Mouse (Mus musculus): ENCODE measurements around the gene Ccdc124. TPM values are rescaled to one million over a fixed set of nuclear protein-coding genes. Genes with fewer than 3 reads are reported as not detected.

Gene Ccdc124
- polyA plus RNA-seq, 1 experiment, result 53.4 TPM

DNA sequence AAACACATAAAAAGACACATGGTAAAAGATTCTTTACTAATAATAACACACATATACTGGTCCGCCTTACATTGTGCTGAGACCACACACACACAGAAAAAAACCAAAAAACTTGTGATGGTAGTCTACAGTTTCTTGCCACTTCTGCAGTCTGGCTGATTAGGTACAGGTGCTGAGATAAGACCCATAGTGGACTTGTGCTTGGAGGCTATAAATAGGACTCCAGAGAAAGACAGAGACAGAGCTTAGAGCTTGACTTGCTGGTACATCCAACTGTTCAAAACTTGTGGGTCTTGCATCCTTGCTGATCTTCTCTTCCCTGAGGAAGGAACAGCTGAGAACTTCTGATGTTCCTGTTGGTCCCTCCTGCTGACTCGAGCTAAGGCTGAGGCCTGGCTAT lies 33.8 kb upstream of the Ccdc124 start:
- H3K4me3 ChIP-seq (ENCODE audit: control insufficient read depth, insufficient read depth, low read length), result no peak overlapping the region
- no peaks in the 10 kb centered on the region for H3K36me3 ChIP-seq (ENCODE audit: control insufficient read depth, insufficient read depth, low read length)
- whole genome bisulfite sequencing, result 86% methylated on average over 2 of the region's 2 CpGs
- peaks cover 10% of the 10 kb centered on the region for H3K4me1 ChIP-seq (replicated peaks; ENCODE audit: control insufficient read depth, insufficient read depth, low read length)
- H3K27me3 ChIP-seq (ENCODE audit: control insufficient read depth, insufficient read depth, low read length), result no peaks in the 10 kb centered on the region
- TF ChIP-seq POLR2A (IDR thresholded peaks at IDR 0.05; ENCODE audit: control insufficient read depth, extremely low read depth, insufficient read depth, low read length, poor library complexity) (no peak), CTCF (IDR thresholded peaks at IDR 0.05; ENCODE audit: borderline replicate concordance, control insufficient read depth, extremely low read depth, insufficient read depth, low read length, poor library complexity) (no peak)
- no peak for DNase-seq
- H3K27ac ChIP-seq (ENCODE audit: control insufficient read depth, insufficient read depth, low read length), result no peak overlapping the region

DNA sequence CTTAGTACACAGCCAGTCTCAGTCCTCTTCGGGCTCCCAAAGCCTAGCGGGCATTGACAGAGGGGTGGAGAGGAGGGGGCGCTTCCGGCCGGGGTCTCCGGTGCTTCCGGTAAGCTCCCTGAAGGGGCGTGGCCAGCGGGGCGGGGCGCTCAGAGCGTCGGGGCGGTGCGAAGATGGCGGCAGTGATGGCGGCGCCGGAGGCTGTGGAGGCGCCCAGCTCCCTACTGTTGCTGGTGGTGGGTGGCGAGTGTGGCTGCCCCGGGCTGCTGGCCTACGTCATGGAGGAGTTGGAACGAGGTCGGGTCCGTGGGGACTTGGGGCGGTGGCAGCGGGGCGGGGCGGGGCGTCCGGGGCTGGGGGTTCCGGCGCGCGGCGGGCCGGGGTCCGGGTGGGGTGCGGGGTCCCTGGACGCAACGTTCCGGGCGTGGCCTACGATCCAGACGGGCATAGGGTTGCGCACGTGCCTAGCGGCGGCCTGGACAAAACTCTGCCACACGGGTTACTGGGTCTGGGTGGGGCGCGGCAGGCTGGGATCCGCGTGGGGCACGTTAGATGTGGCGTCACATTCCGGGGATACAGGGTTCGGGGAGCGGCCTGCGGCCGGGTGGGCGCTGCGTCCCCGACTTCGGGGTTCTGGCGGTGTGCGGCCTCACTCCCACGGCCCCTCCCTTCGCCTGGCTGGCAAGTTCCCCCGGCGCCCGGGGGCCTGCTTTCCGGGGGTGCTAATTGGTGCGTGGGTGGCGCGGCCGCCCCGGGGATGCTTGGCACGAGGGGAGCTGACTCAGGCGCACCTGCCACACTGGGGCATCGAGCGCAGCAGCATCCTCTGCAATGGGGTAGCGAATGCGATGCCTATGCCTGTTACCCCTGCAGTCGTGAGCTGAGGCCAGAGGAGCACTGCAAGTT lies 32.3 kb upstream of the Ccdc124 start, which contains the start of gene Map1s:
TSS of gene Map1s (plus strand) at position 102 of the 906 bp plus-strand sequence.
- Histone ChIP-seq H3K4me3 (ENCODE audit: control insufficient read depth, insufficient read depth, low read length) (peak within 1 kb of the TSS; percentile 64), H3K27ac (ENCODE audit: control insufficient read depth, insufficient read depth, low read length) (peak within 1 kb of the TSS; percentile 30; the same call in 1 of the 2 replicates), H3K27me3 (ENCODE audit: control insufficient read depth, insufficient read depth, low read length) (no peaks in the 10 kb centered on the region), H3K36me3 (ENCODE audit: control insufficient read depth, insufficient read depth, low read length) (no peaks in the 10 kb centered on the region), H3K4me1 (replicated peaks; ENCODE audit: control insufficient read depth, insufficient read depth, low read length) (peaks cover 10% of the 10 kb centered on the region)
- DNase-seq, result peak; percentile 90
- TF ChIP-seq POLR2A (IDR thresholded peaks at IDR 0.05; ENCODE audit: control insufficient read depth, extremely low read depth, insufficient read depth, low read length, poor library complexity) (peak; percentile 67), CTCF (IDR thresholded peaks at IDR 0.05; ENCODE audit: borderline replicate concordance, control insufficient read depth, extremely low read depth, insufficient read depth, low read length, poor library complexity) (peak; percentile 54; the same call in 1 of the 2 replicates)
- WGBS, result 1% methylated on average over 78 of the region's 86 CpGs

GRCm38 (mm10) chr8:70905463-70905830 lies 31.7 kb upstream of the Ccdc124 start:
- DNase-seq, result no peak
- Histone ChIP-seq H3K27ac (ENCODE audit: control insufficient read depth, insufficient read depth, low read length) (peak overlapping the region; percentile 30; the same call in 1 of the 2 replicates), H3K4me1 (replicated peaks; ENCODE audit: control insufficient read depth, insufficient read depth, low read length) (peaks cover 10% of the 10 kb centered on the region), H3K4me3 (ENCODE audit: control insufficient read depth, insufficient read depth, low read length) (peak overlapping the region; percentile 64), H3K27me3 (ENCODE audit: control insufficient read depth, insufficient read depth, low read length) (no peaks in the 10 kb centered on the region), H3K36me3 (ENCODE audit: control insufficient read depth, insufficient read depth, low read length) (no peaks in the 10 kb centered on the region)
- no peak for TF ChIP-seq POLR2A (IDR thresholded peaks at IDR 0.05; ENCODE audit: control insufficient read depth, extremely low read depth, insufficient read depth, low read length, poor library complexity)
- no peak for TF ChIP-seq CTCF (IDR thresholded peaks at IDR 0.05; ENCODE audit: borderline replicate concordance, control insufficient read depth, extremely low read depth, insufficient read depth, low read length, poor library complexity)
- WGBS, result 4% methylated on average over 8 of the region's 8 CpGs

- 35% methylated on average over 4 of the region's 4 CpGs for WGBS
- TF ChIP-seq CTCF (IDR thresholded peaks at IDR 0.05; ENCODE audit: borderline replicate concordance, control insufficient read depth, extremely low read depth, insufficient read depth, low read length, poor library complexity) (no peak), POLR2A (IDR thresholded peaks at IDR 0.05; ENCODE audit: control insufficient read depth, extremely low read depth, insufficient read depth, low read length, poor library complexity) (no peak)
- no peaks in the 10 kb centered on the region for H3K36me3 ChIP-seq (ENCODE audit: control insufficient read depth, insufficient read depth, low read length)
- no peak overlapping the region for H3K4me3 ChIP-seq (ENCODE audit: control insufficient read depth, insufficient read depth, low read length)
- no peaks in the 10 kb centered on the region for H3K27me3 ChIP-seq (ENCODE audit: control insufficient read depth, insufficient read depth, low read length)
- H3K27ac ChIP-seq (ENCODE audit: control insufficient read depth, insufficient read depth, low read length), result no peak overlapping the region
- no peak for DNase-seq
- H3K4me1 ChIP-seq (replicated peaks; ENCODE audit: control insufficient read depth, insufficient read depth, low read length), result peaks cover 10% of the 10 kb centered on the region
Measured at GRCm38 (mm10) chr8:70904532-70904931, 30.8 kb upstream of the Ccdc124 start.

DNA sequence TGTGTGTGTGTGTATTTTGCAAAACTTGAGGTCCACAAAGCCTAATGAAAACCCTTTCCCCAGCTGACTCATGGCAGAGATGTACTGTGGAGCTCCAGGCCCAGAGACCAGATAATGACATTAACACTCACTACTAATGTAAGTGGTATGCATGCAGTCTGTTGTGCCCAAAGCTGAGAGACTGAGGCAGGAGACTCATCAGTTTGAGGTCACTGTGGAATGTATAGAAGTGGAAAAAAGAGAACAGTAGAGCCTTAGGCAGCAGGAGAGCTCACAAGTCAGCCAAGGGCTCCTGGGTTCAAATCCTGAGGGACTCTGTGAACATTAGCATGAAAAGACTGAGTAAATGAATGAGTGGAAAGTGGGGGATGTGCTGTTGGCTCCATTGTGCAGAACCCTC lies 29.8 kb upstream of the Ccdc124 start:
- DNase-seq, result no peak
- Histone ChIP-seq H3K4me1 (replicated peaks; ENCODE audit: control insufficient read depth, insufficient read depth, low read length) (peaks cover 13% of the 10 kb centered on the region), H3K36me3 (ENCODE audit: control insufficient read depth, insufficient read depth, low read length) (no peaks in the 10 kb centered on the region), H3K27me3 (ENCODE audit: control insufficient read depth, insufficient read depth, low read length) (no peaks in the 10 kb centered on the region), H3K4me3 (ENCODE audit: control insufficient read depth, insufficient read depth, low read length) (no peak overlapping the region), H3K27ac (ENCODE audit: control insufficient read depth, insufficient read depth, low read length) (no peak overlapping the region)
- TF ChIP-seq CTCF (IDR thresholded peaks at IDR 0.05; ENCODE audit: borderline replicate concordance, control insufficient read depth, extremely low read depth, insufficient read depth, low read length, poor library complexity) (no peak), POLR2A (IDR thresholded peaks at IDR 0.05; ENCODE audit: control insufficient read depth, extremely low read depth, insufficient read depth, low read length, poor library complexity) (no peak)

DNA sequence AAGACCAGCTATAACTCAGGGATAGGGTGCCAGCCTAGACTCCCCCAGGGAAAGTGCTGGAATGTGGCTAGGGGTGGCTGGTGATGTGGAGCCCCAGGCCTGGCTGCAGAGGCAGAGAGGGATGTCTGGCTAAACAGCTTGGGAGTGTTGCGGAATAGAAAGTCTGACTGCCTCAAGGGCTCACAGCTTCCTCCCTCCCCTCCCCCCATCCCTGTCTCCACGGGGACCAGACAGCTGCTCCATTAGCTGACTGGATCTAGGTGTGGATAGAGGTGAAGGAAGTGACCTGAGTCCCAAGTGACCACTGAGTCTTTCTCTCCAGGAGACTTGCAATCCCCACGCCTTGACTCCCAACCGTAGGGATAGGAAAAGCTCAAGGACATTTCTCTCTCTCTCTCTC lies 29.4 kb upstream of the Ccdc124 start:
- Histone ChIP-seq H3K4me3 (ENCODE audit: control insufficient read depth, insufficient read depth, low read length) (no peak overlapping the region), H3K27me3 (ENCODE audit: control insufficient read depth, insufficient read depth, low read length) (no peaks in the 10 kb centered on the region), H3K36me3 (ENCODE audit: control insufficient read depth, insufficient read depth, low read length) (no peaks in the 10 kb centered on the region), H3K27ac (ENCODE audit: control insufficient read depth, insufficient read depth, low read length) (no peak overlapping the region), H3K4me1 (replicated peaks; ENCODE audit: control insufficient read depth, insufficient read depth, low read length) (peaks cover 18% of the 10 kb centered on the region)
- TF ChIP-seq CTCF (IDR thresholded peaks at IDR 0.05; ENCODE audit: borderline replicate concordance, control insufficient read depth, extremely low read depth, insufficient read depth, low read length, poor library complexity) (no peak), POLR2A (IDR thresholded peaks at IDR 0.05; ENCODE audit: control insufficient read depth, extremely low read depth, insufficient read depth, low read length, poor library complexity) (no peak)
- WGBS, result 83% methylated on average over 4 of the region's 4 CpGs
- DNase-seq, result no peak
